Mouse (Mus musculus) spleen, adult 12 weeks (tissue): ENCODE measurements at regions not wholly inside any gene's neighbourhood (a gene's known extent, or its start where the extent isn't known, plus 50 kb on each side); places are given as distances from the start of the nearest gene placed in this dataset.

Experiments used
- DNase-seq: peaks from one replicate; pipeline ENCODE4 v3.0.0; 2022; ENCODE audit warnings: low spot score

GRCm38 (mm10) chr17:3248875-3249274, 77.5 kb upstream of the Tiam2 start:
- DNase-seq = no peak

GRCm38 (mm10) chr17:3249320-3249719, 77.1 kb upstream of the Tiam2 start:
- DNase-seq = no peak

GRCm38 (mm10) chr17:3251176-3251575, 75.2 kb upstream of the Tiam2 start:
- no peak for DNase-seq

- no peak for DNase-seq
These were observed 74.4 kb upstream of the Tiam2 start for GRCm38 (mm10) chr17:3251966-3252365.

- no peak for DNase-seq
These were observed 72.7 kb upstream of the Tiam2 start for GRCm38 (mm10) chr17:3253508-3254176.

GRCm38 (mm10) chr17:3256765-3257164, 69.6 kb upstream of the Tiam2 start:
- no peak for DNase-seq

GRCm38 (mm10) chr17:3258811-3259510, 67.4 kb upstream of the Tiam2 start:
- DNase-seq = no peak

GRCm38 (mm10) chr17:3260796-3261195, 65.6 kb upstream of the Tiam2 start:
- no peak for DNase-seq

- peak; percentile 29 for DNase-seq
These were observed 53.0 kb upstream of the Tiam2 start for GRCm38 (mm10) chr17:3273108-3274091.

- DNase-seq = no peak
These were observed 51.7 kb upstream of the Tiam2 start for GRCm38 (mm10) chr17:3274449-3275285.
